Mouse (Mus musculus): Measurements from ENCODE around the gene Hist1h1a. TPM values are rescaled to one million over a fixed set of nuclear protein-coding genes. Genes with fewer than 3 reads are reported as not detected.

Hist1h1a gene
- polyA plus RNA-seq, 2 experiments = 3.6 to 5.4 TPM

GRCm38 (mm10) chr13:23778339-23778738 is 14.9 kb downstream of the Hist1h1a start:
- Histone ChIP-seq H3K36me3 (ENCODE audit: control insufficient read depth, insufficient read depth, low read length) (no peaks in the 10 kb centered on the region), H3K9me3 (ENCODE audit: control insufficient read depth, low read length) (no peaks in the 10 kb centered on the region), H3K27ac (replicated peaks; ENCODE audit: low read depth, low read length) (no peak overlapping the region), H3K27me3 (ENCODE audit: control insufficient read depth, insufficient read depth, low read length) (no peaks in the 10 kb centered on the region), H3K4me3 (replicated peaks; ENCODE audit: low read length) (no peak overlapping the region), H3K4me2 (replicated peaks; ENCODE audit: low read depth, low read length, severe bottlenecking) (no peak overlapping the region), H3K4me1 (ENCODE audit: control insufficient read depth, insufficient read depth, low read length) (no peaks in the 10 kb centered on the region), H3K9ac (ENCODE audit: low read depth, low read length, severe bottlenecking) (no peak overlapping the region)
- DNase-seq (ENCODE audit: low spot score) = no peak
- WGBS = 93% methylated on average over 7 of the region's 7 CpGs
- no peak for TF ChIP-seq POLR2A (IDR thresholded peaks at IDR 0.05; ENCODE audit: borderline replicate concordance, extremely low read depth, insufficient read depth, insufficient read length)
- no peak for ATAC-seq (ENCODE audit: low FRiP score, low read depth)

GRCm38 (mm10) chr13:23779025-23779424 is 15.6 kb downstream of the Hist1h1a start:
- H3K4me1 ChIP-seq (ENCODE audit: control insufficient read depth, insufficient read depth, low read length) = no peaks in the 10 kb centered on the region
- 83% methylated on average over 4 of the region's 4 CpGs for WGBS
- no peak overlapping the region for H3K4me2 ChIP-seq (replicated peaks; ENCODE audit: low read depth, low read length, severe bottlenecking)
- H3K4me3 ChIP-seq (replicated peaks; ENCODE audit: low read length) = no peak overlapping the region
- DNase-seq (ENCODE audit: low spot score) (no peak), ATAC-seq (ENCODE audit: low FRiP score, low read depth) (no peak)
- H3K27me3 ChIP-seq (ENCODE audit: control insufficient read depth, insufficient read depth, low read length) = no peaks in the 10 kb centered on the region
- H3K27ac ChIP-seq (replicated peaks; ENCODE audit: low read depth, low read length) = no peak overlapping the region
- no peak for TF ChIP-seq POLR2A (IDR thresholded peaks at IDR 0.05; ENCODE audit: borderline replicate concordance, extremely low read depth, insufficient read depth, insufficient read length)
- no peak overlapping the region for H3K9ac ChIP-seq (ENCODE audit: low read depth, low read length, severe bottlenecking)
- H3K36me3 ChIP-seq (ENCODE audit: control insufficient read depth, insufficient read depth, low read length) = no peaks in the 10 kb centered on the region
- H3K9me3 ChIP-seq (ENCODE audit: control insufficient read depth, low read length) = no peaks in the 10 kb centered on the region

- Histone ChIP-seq H3K4me3 (replicated peaks; ENCODE audit: low read length) (no peak overlapping the region), H3K4me1 (ENCODE audit: control insufficient read depth, insufficient read depth, low read length) (no peaks in the 10 kb centered on the region), H3K9me3 (ENCODE audit: control insufficient read depth, low read length) (no peaks in the 10 kb centered on the region), H3K4me2 (replicated peaks; ENCODE audit: low read depth, low read length, severe bottlenecking) (no peak overlapping the region), H3K27ac (replicated peaks; ENCODE audit: low read depth, low read length) (no peak overlapping the region), H3K36me3 (ENCODE audit: control insufficient read depth, insufficient read depth, low read length) (no peaks in the 10 kb centered on the region), H3K9ac (ENCODE audit: low read depth, low read length, severe bottlenecking) (no peak overlapping the region), H3K27me3 (ENCODE audit: control insufficient read depth, insufficient read depth, low read length) (no peaks in the 10 kb centered on the region)
- TF ChIP-seq POLR2A (IDR thresholded peaks at IDR 0.05; ENCODE audit: borderline replicate concordance, extremely low read depth, insufficient read depth, insufficient read length) = no peak
- DNase-seq (ENCODE audit: low spot score) (peak; percentile 80), ATAC-seq (ENCODE audit: low FRiP score, low read depth) (peak; percentile 62; the same call in 1 of the 2 replicates)
- 45% methylated on average over 2 of the region's 2 CpGs for WGBS
Observed at GRCm38 (mm10) chr13:23792520-23792919, 29.1 kb downstream of the Hist1h1a start.

- no peaks in the 10 kb centered on the region for H3K27me3 ChIP-seq (ENCODE audit: control insufficient read depth, insufficient read depth, low read length)
- no peak overlapping the region for H3K4me3 ChIP-seq (replicated peaks; ENCODE audit: low read length)
- no peak overlapping the region for H3K27ac ChIP-seq (replicated peaks; ENCODE audit: low read depth, low read length)
- 67% methylated on average over 5 of the region's 5 CpGs for WGBS
- H3K9me3 ChIP-seq (ENCODE audit: control insufficient read depth, low read length) = no peaks in the 10 kb centered on the region
- TF ChIP-seq POLR2A (IDR thresholded peaks at IDR 0.05; ENCODE audit: borderline replicate concordance, extremely low read depth, insufficient read depth, insufficient read length) = no peak
- no peak overlapping the region for H3K4me2 ChIP-seq (replicated peaks; ENCODE audit: low read depth, low read length, severe bottlenecking)
- no peak overlapping the region for H3K9ac ChIP-seq (ENCODE audit: low read depth, low read length, severe bottlenecking)
- no peaks in the 10 kb centered on the region for H3K4me1 ChIP-seq (ENCODE audit: control insufficient read depth, insufficient read depth, low read length)
- DNase-seq (ENCODE audit: low spot score) (no peak), ATAC-seq (ENCODE audit: low FRiP score, low read depth) (no peak)
- no peaks in the 10 kb centered on the region for H3K36me3 ChIP-seq (ENCODE audit: control insufficient read depth, insufficient read depth, low read length)
Observed at GRCm38 (mm10) chr13:23799405-23799804, 35.9 kb downstream of the Hist1h1a start.

- Histone ChIP-seq H3K4me2 (replicated peaks; ENCODE audit: low read depth, low read length, severe bottlenecking) (no peak overlapping the region), H3K36me3 (ENCODE audit: control insufficient read depth, insufficient read depth, low read length) (no peaks in the 10 kb centered on the region), H3K27ac (replicated peaks; ENCODE audit: low read depth, low read length) (no peak overlapping the region), H3K9ac (ENCODE audit: low read depth, low read length, severe bottlenecking) (no peak overlapping the region), H3K4me3 (replicated peaks; ENCODE audit: low read length) (no peak overlapping the region), H3K9me3 (ENCODE audit: control insufficient read depth, low read length) (no peaks in the 10 kb centered on the region), H3K4me1 (ENCODE audit: control insufficient read depth, insufficient read depth, low read length) (no peaks in the 10 kb centered on the region), H3K27me3 (ENCODE audit: control insufficient read depth, insufficient read depth, low read length) (no peaks in the 10 kb centered on the region)
- no peak for DNase-seq (ENCODE audit: low spot score)
- no peak for ATAC-seq (ENCODE audit: low FRiP score, low read depth)
- 75% methylated on average over 2 of the region's 2 CpGs for WGBS
- no peak for TF ChIP-seq POLR2A (IDR thresholded peaks at IDR 0.05; ENCODE audit: borderline replicate concordance, extremely low read depth, insufficient read depth, insufficient read length)
Observed at GRCm38 (mm10) chr13:23804532-23804931, 41.1 kb downstream of the Hist1h1a start.

Measured in limb, embryonic 14.5 days (tissue).